Mouse (Mus musculus) stomach, adult 2 months (tissue): ENCODE measurements around the gene Gm18336. TPM values are rescaled to one million over a fixed set of nuclear protein-coding genes. Genes with fewer than 3 reads are reported as not detected.

ENCODE experiments used
- polyA plus RNA-seq: library from polyadenylated mRNA; depleted of rRNA; stranded (reverse); fragments of >200 nt; gene quantifications from 2 replicates; pipeline ENCODE4 v1.2.3, GENCODE M21; 2012; rRNA removed

Gene Gm18336
- polyA plus RNA-seq = not detected in 2 replicates

DNA sequence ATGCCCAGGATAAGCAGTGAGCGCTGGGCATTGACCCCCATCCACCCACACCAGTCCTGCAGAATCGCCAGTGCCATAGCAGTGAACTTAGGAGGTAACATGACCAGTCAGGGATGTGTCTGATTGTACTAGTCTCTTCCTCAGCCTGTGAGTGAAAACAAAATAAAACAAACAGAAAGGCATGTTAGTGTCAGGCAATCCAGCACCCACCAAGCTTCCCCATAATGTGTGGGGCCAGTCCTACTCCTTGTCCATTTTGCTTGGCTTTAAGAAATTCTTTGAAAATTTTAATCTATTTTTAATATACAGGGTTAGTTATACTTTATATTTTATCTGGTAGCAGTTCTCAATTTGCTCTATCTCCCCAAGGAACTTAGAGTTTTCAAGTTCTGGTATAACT, at the start of gene Gm18336:
Gm18336 (minus strand) TSS at position 101 of the 400 bp plus-strand sequence.

DNA sequence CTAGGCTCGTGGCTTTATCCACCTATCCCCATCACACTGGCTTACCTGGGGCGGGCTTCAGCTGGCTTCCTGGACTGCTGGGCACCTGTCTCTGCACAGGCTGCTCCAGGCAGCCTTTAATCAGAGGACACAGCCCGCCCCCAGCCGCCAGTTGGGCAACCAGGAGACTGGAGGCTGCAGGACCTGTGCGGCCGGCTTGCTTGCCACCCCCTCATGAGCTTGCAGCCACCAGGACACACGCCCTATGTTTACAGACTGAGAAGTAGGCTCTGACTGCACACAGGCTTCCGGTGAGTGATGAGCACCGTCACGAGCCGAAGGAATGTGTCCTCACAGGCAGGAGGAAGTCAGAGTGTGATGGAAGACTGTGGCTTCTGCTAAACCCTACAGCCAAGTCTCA, 36.7 kb upstream of the Gm18336 start, which contains the start of gene Trex2:
Trex2 (minus strand) TSS at position 93 of the 400 bp plus-strand sequence.

DNA sequence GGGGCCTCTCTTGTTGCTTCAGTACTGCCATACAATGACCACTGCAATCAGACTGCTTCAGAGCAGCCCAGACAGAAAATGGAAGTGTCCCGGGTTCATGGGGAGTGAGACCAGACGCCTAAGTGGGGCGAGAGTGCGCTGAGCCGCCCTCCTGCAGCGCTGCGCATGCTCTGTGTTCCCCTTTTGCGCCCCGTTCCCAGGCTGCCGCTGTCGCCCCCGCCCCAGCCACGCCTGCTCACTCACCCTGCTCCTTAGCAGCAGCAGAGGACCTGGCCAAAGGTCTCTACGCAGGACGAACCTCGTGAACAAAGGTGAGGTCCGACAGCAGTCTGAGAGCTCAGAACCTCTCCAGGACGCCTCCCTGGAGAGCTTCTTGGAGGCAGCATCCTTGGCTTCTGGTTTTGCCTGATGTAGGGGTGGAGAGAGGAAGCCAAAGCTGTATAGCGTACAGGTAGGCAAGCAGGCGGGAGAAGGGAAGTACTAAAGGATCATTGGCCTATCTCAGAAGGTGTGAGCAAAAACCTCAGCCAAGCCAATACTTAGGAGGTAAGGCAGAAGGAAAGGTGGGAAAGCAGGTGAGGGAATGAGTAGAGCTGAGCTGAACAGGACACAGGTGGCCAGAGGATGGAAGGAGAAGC, 12.5 kb upstream of the Gm18336 start, which contains the start of gene Zfp92:
Zfp92 (plus strand) TSS at position 217 of the 638 bp plus-strand sequence.

Other genes starting within 250 kb of the Gm18336 start
- not detected in 2 replicates for gene Xlr5b, start 249.9 kb downstream of the Gm18336 start, polyA plus RNA-seq
- not detected in 2 replicates for gene DXBay18, start 249.3 kb downstream of the Gm18336 start, polyA plus RNA-seq
- gene Spin2d, start 221.7 kb downstream of the Gm18336 start, polyA plus RNA-seq = not detected in 2 replicates
- 0.06 TPM in 1 of 2 replicates, not detected in the other for gene Xlr3b, start 206.5 kb downstream of the Gm18336 start, polyA plus RNA-seq
- not detected in 2 replicates for gene Xlr4b, start 184.4 kb downstream of the Gm18336 start, polyA plus RNA-seq
- gene F8a, start 170.4 kb downstream of the Gm18336 start, polyA plus RNA-seq = 20.4 and 37.1 TPM in 2 replicates
- gene Xlr4c, start 155.6 kb downstream of the Gm18336 start, polyA plus RNA-seq = not detected in 2 replicates
- gene Xlr3c, start 133.3 kb downstream of the Gm18336 start, polyA plus RNA-seq = not detected in 2 replicates
- gene Xlr5a, start 105.8 kb downstream of the Gm18336 start, polyA plus RNA-seq = not detected in 2 replicates
- gene Xlr5c, start 105.8 kb downstream of the Gm18336 start, polyA plus RNA-seq = not detected in 2 replicates
- gene Gm45015, start 61.9 kb downstream of the Gm18336 start, polyA plus RNA-seq = not detected in 2 replicates
- 2.1 and 2.9 TPM in 2 replicates for gene Zfp275, start 56.1 kb downstream of the Gm18336 start, polyA plus RNA-seq
- 0.03 TPM in 1 of 2 replicates, not detected in the other for gene Zfp92, start 12.4 kb upstream of the Gm18336 start, polyA plus RNA-seq
- 97.8 and 195 TPM in 2 replicates for gene Trex2, start 36.6 kb upstream of the Gm18336 start, polyA plus RNA-seq
- 6.3 and 7.0 TPM in 2 replicates for gene Haus7, start 60.3 kb upstream of the Gm18336 start, polyA plus RNA-seq
- 139 and 158 TPM in 2 replicates for gene Bgn, start 84.9 kb upstream of the Gm18336 start, polyA plus RNA-seq
- gene Atp2b3, start 104.3 kb upstream of the Gm18336 start, polyA plus RNA-seq = 0.06 and 0.10 TPM in 2 replicates
- 0.37 and 0.69 TPM in 2 replicates for gene Dusp9, start 240.7 kb upstream of the Gm18336 start, polyA plus RNA-seq